Mouse (Mus musculus) MEL (cell line): ENCODE measurements around the gene Sec22c. TPM values are rescaled to one million over a fixed set of nuclear protein-coding genes. Genes with fewer than 3 reads are reported as not detected.

Experiments used
- DNase-seq: peaks from one replicate; pipeline ENCODE4 v3.0.0; 2011; ENCODE audit warnings: low read depth, low spot score
- H3K27ac ChIP-seq: 2 replicates; pipeline ENCODE4 v1.5.1; 2012; ENCODE audit warnings: low read depth, mild to moderate bottlenecking, control low read depth, low read length, moderate library complexity; ENCODE audit not compliant: control insufficient read depth
- H3K27me3 ChIP-seq, 2 experiments: fragments of 150-350 bp in 1 of 2; sonication (generic) in 1 of 2; 2 replicates each; pipeline ENCODE4 v1.6.1; 2012; ENCODE audit warnings: low read length in 2 of 2, mild to moderate bottlenecking in 2 of 2, improper control_type of control experiment in 1 of 2, moderate library complexity in 1 of 2; ENCODE audit not compliant: insufficient read depth in 2 of 2, control insufficient read depth in 1 of 2
- H3K36me3 ChIP-seq, 2 experiments: 2 replicates each; pipeline ENCODE4 v1.6.1; 2012 to 2014; ENCODE audit warnings: low read length in 2 of 2, improper control_type of control experiment in 1 of 2, inconsistent platforms in 1 of 2, mild to moderate bottlenecking in 1 of 2; ENCODE audit not compliant: insufficient read depth in 2 of 2, control insufficient read depth in 1 of 2
- H3K4me1 ChIP-seq, 2 experiments: fragments of 150-350 bp in 1 of 2; sonication (generic) in 1 of 2; 2 replicates each; pipeline ENCODE4 v1.6.1; 2012; ENCODE audit warnings: low read length in 2 of 2, improper control_type of control experiment in 1 of 2, mild to moderate bottlenecking in 1 of 2; ENCODE audit not compliant: insufficient read depth in 2 of 2, control insufficient read depth in 1 of 2
- H3K4me3 ChIP-seq, 2 experiments: fragments of 150-350 bp in 1 of 2; sonication (generic) in 1 of 2; 2 replicates each; pipeline ENCODE4 v1.5.1; 2012; ENCODE audit warnings: low read depth in 2 of 2, low read length in 2 of 2, mild to moderate bottlenecking in 2 of 2, moderate library complexity in 2 of 2, control low read depth in 1 of 2, improper control_type of control experiment in 1 of 2; ENCODE audit not compliant: control insufficient read depth in 1 of 2, insufficient read depth in 1 of 2
- H3K79me2 ChIP-seq: 2 replicates; pipeline ENCODE4 v1.6.1; 2012; ENCODE audit warnings: mild to moderate bottlenecking, low read length, moderate library complexity; ENCODE audit not compliant: control insufficient read depth, poor library complexity, insufficient read depth
- H3K9ac ChIP-seq: 2 replicates; pipeline ENCODE4 v1.6.1; 2012; ENCODE audit warnings: low read depth, mild to moderate bottlenecking, control low read depth, low read length, moderate library complexity; ENCODE audit not compliant: control insufficient read depth, poor library complexity, severe bottlenecking
- H3K9me3 ChIP-seq: fragments of 150-350 bp; sonication (generic); replicated peaks from 2 replicates; pipeline ENCODE4 v1.6.1; 2012; ENCODE audit warnings: mild to moderate bottlenecking, low read length, improper control_type of control experiment, moderate library complexity; ENCODE audit not compliant: insufficient read depth
- BHLHE40 ChIP-seq: IDR thresholded peaks from 2 replicates; pipeline ENCODE4 v1.6.1; 2012; ENCODE audit warnings: low read depth, mild to moderate bottlenecking, inconsistent platforms, low read length, improper control_type of control experiment, borderline replicate concordance
- CHD1 ChIP-seq: IDR thresholded peaks from 2 replicates; pipeline ENCODE4 v1.6.1; 2012; ENCODE audit warnings: low read depth, mild to moderate bottlenecking, inconsistent platforms, low read length, improper control_type of control experiment
- CHD2 ChIP-seq: IDR thresholded peaks from 2 replicates; pipeline ENCODE4 v1.6.1; 2011; ENCODE audit warnings: low read length, improper control_type of control experiment
- CTCF ChIP-seq, 3 experiments: IDR thresholded peaks in 2 of 3; conservative IDR thresholded peaks in 1 of 3; 2 replicates each; pipeline ENCODE4 v1.5.1; 2011 to 2012; ENCODE audit warnings: low read length in 3 of 3, low read depth in 2 of 3, mild to moderate bottlenecking in 2 of 3, improper control_type of control experiment in 1 of 3, inconsistent platforms in 1 of 3, mixed read lengths in 1 of 3, moderate library complexity in 1 of 3; ENCODE audit not compliant: control insufficient read depth in 1 of 3, insufficient read depth in 1 of 3, poor library complexity in 1 of 3, severe bottlenecking in 1 of 3
- ELF1 ChIP-seq: IDR thresholded peaks from 2 replicates; pipeline ENCODE4 v1.6.1; 2014; ENCODE audit warnings: low read depth, mild to moderate bottlenecking, inconsistent platforms, low read length, improper control_type of control experiment, moderate library complexity
- EP300 ChIP-seq, 2 experiments: IDR thresholded peaks; 2 replicates each; pipeline ENCODE4 v1.6.1; 2011; ENCODE audit warnings: improper control_type of control experiment in 2 of 2, low read length in 2 of 2, low read depth in 1 of 2, mild to moderate bottlenecking in 1 of 2
- ETS1 ChIP-seq: IDR thresholded peaks from 2 replicates; pipeline ENCODE4 v1.6.1; 2012; ENCODE audit warnings: low read depth, mild to moderate bottlenecking, inconsistent platforms, low read length, improper control_type of control experiment, moderate library complexity
- GATA1 ChIP-seq: IDR thresholded peaks from 2 replicates; pipeline ENCODE4 v1.6.1; 2011; ENCODE audit warnings: low read depth, low read length, improper control_type of control experiment
- HCFC1 ChIP-seq: IDR thresholded peaks from 2 replicates; pipeline ENCODE4 v1.6.1; 2012; ENCODE audit warnings: low read depth, mild to moderate bottlenecking, inconsistent platforms, low read length, improper control_type of control experiment, moderate library complexity
- JUND ChIP-seq: IDR thresholded peaks from 2 replicates; pipeline ENCODE4 v1.6.1; 2011; ENCODE audit warnings: low read depth, mild to moderate bottlenecking, improper control_type of control experiment, low read length
- MAFK ChIP-seq: IDR thresholded peaks from 2 replicates; pipeline ENCODE4 v1.6.1; 2011; ENCODE audit warnings: low read depth, mild to moderate bottlenecking, low read length, improper control_type of control experiment, borderline replicate concordance
- MAX ChIP-seq: IDR thresholded peaks from 2 replicates; pipeline ENCODE4 v1.6.1; 2011; ENCODE audit warnings: low read length, improper control_type of control experiment
- MAZ ChIP-seq: IDR thresholded peaks from 2 replicates; pipeline ENCODE4 v1.6.1; 2012; ENCODE audit warnings: low read depth, mild to moderate bottlenecking, inconsistent platforms, low read length, improper control_type of control experiment
- MEF2A ChIP-seq: IDR thresholded peaks from 2 replicates; pipeline ENCODE4 v1.6.1; 2014; ENCODE audit warnings: low read depth, mild to moderate bottlenecking, inconsistent platforms, low read length, improper control_type of control experiment; ENCODE audit not compliant: poor library complexity, insufficient replicate concordance, severe bottlenecking; ENCODE audit errors: extremely low read depth
- MXI1 ChIP-seq: IDR thresholded peaks from 2 replicates; pipeline ENCODE4 v1.6.1; 2011; ENCODE audit warnings: mild to moderate bottlenecking, low read depth, low read length, improper control_type of control experiment
- MYB ChIP-seq: IDR thresholded peaks from 2 replicates; pipeline ENCODE4 v1.6.1; 2011; ENCODE audit warnings: mild to moderate bottlenecking, low read depth, low read length, improper control_type of control experiment
- MYC ChIP-seq: IDR thresholded peaks from 2 replicates; pipeline ENCODE4 v1.6.1; 2011; ENCODE audit warnings: low read depth, mild to moderate bottlenecking, low read length, improper control_type of control experiment, moderate library complexity
- NELFE ChIP-seq: IDR thresholded peaks from 2 replicates; pipeline ENCODE4 v1.6.1; 2011; ENCODE audit warnings: low read depth, low read length, improper control_type of control experiment
- POLR2A ChIP-seq, 2 experiments: IDR thresholded peaks; 2 replicates each; pipeline ENCODE4 v1.6.1; 2011 to 2012; ENCODE audit warnings: low read length in 2 of 2, mild to moderate bottlenecking in 2 of 2, control low read depth in 1 of 2, improper control_type of control experiment in 1 of 2, low read depth in 1 of 2, moderate library complexity in 1 of 2; ENCODE audit not compliant: control insufficient read depth in 1 of 2, insufficient read depth in 1 of 2, poor library complexity in 1 of 2
- POLR2AphosphoS2 ChIP-seq: IDR thresholded peaks from 2 replicates; pipeline ENCODE4 v1.6.1; 2011; ENCODE audit warnings: low read length, improper control_type of control experiment
- POLR2AphosphoS5 ChIP-seq: IDR thresholded peaks from 2 replicates; pipeline ENCODE4 v1.6.1; 2012; ENCODE audit warnings: low read depth, borderline replicate concordance, mild to moderate bottlenecking, inconsistent platforms, low read length, moderate library complexity, mixed read lengths
- RAD21 ChIP-seq: IDR thresholded peaks from 2 replicates; pipeline ENCODE4 v1.6.1; 2011; ENCODE audit warnings: mild to moderate bottlenecking, low read depth, low read length, improper control_type of control experiment
- RCOR1 ChIP-seq: IDR thresholded peaks from 2 replicates; pipeline ENCODE4 v1.6.1; 2012; ENCODE audit warnings: low read depth, mild to moderate bottlenecking, inconsistent platforms, low read length, improper control_type of control experiment
- SIN3A ChIP-seq: IDR thresholded peaks from 2 replicates; pipeline ENCODE4 v1.6.1; 2012; ENCODE audit warnings: low read length, improper control_type of control experiment, inconsistent platforms
- TAL1 ChIP-seq: IDR thresholded peaks from 2 replicates; pipeline ENCODE4 v1.6.1; 2012; ENCODE audit warnings: mild to moderate bottlenecking, inconsistent platforms, low read length, moderate library complexity, mixed read lengths
- TBP ChIP-seq: IDR thresholded peaks from 2 replicates; pipeline ENCODE4 v1.8.0; 2011; ENCODE audit warnings: low read depth, low read length, improper control_type of control experiment
- TCF12 ChIP-seq: IDR thresholded peaks from 2 replicates; pipeline ENCODE4 v1.6.1; 2014; ENCODE audit warnings: low read depth, mild to moderate bottlenecking, inconsistent platforms, low read length, improper control_type of control experiment, moderate library complexity
- UBTF ChIP-seq: IDR thresholded peaks from 2 replicates; pipeline ENCODE4 v1.6.1; 2012; ENCODE audit warnings: low read depth, mild to moderate bottlenecking, inconsistent platforms, low read length, improper control_type of control experiment, moderate library complexity, borderline replicate concordance; ENCODE audit not compliant: insufficient read depth
- USF1 ChIP-seq: IDR thresholded peaks from 2 replicates; pipeline ENCODE4 v1.6.1; 2014; ENCODE audit warnings: low read depth, mild to moderate bottlenecking, inconsistent platforms, low read length, improper control_type of control experiment, moderate library complexity
- USF2 ChIP-seq, 2 experiments: IDR thresholded peaks; 2 replicates each; pipeline ENCODE4 v1.6.1; 2011 to 2012; ENCODE audit warnings: improper control_type of control experiment in 2 of 2, low read length in 2 of 2, borderline replicate concordance in 1 of 2, inconsistent platforms in 1 of 2, low read depth in 1 of 2, mild to moderate bottlenecking in 1 of 2; ENCODE audit not compliant: insufficient read depth in 1 of 2
- ZC3H11A ChIP-seq: IDR thresholded peaks from 2 replicates; pipeline ENCODE4 v1.6.1; 2012; ENCODE audit warnings: low read depth, mild to moderate bottlenecking, inconsistent platforms, low read length, improper control_type of control experiment
- ZKSCAN1 ChIP-seq: IDR thresholded peaks from 2 replicates; pipeline ENCODE4 v1.6.1; 2012; ENCODE audit warnings: low read depth, mild to moderate bottlenecking, inconsistent platforms, low read length, improper control_type of control experiment, moderate library complexity
- ZMIZ1 ChIP-seq: IDR thresholded peaks from 2 replicates; pipeline ENCODE4 v1.6.1; 2012; ENCODE audit warnings: low read depth, mild to moderate bottlenecking, inconsistent platforms, low read length, improper control_type of control experiment, moderate library complexity
- ZNF384 ChIP-seq: IDR thresholded peaks from 2 replicates; pipeline ENCODE4 v1.6.1; 2012; ENCODE audit warnings: low read depth, mild to moderate bottlenecking, inconsistent platforms, low read length, improper control_type of control experiment
- polyA plus RNA-seq, 2 experiments: library from polyadenylated mRNA; stranded (reverse) in 1 of 2; unstranded in 1 of 2; fragments of >175 nt in 1 of 2; fragments of >200 nt in 1 of 2; gene quantifications; 2 replicates each; pipeline versions ENCODE4 v1.2.1 to v1.2.4; 2012; ENCODE audit warnings: low replicate concordance in 2 of 2, low read depth in 1 of 2; ENCODE audit not compliant: insufficient read length in 2 of 2, insufficient read depth in 1 of 2, missing spikeins in 1 of 2
- total RNA-seq: library from RNA; depleted of rRNA; stranded (reverse); fragments of 300-350 nt; gene quantifications from 2 replicates; pipeline ENCODE4 v1.2.3, GENCODE M21; 2012

The Sec22c gene
- total and polyA plus RNA-seq, 3 experiments = 5.9 to 10.9 TPM; not detected in 1

GRCm38 (mm10) chr9:121708506-121709486, 3.5 kb upstream of the Sec22c start:
- peak; percentile 82 for DNase-seq
- Histone ChIP-seq H3K9ac (peak overlapping the region; percentile 59), H3K4me3 (peak overlapping the region; percentile 45 to 49), H3K27me3 (no peaks in the 10 kb centered on the region), H3K27ac (peak overlapping the region; percentile 82), H3K4me1 (peaks cover 15 to 40% of the 10 kb centered on the region in 2 experiments), H3K36me3 (peaks cover 1 to 30% of the 10 kb centered on the region in 2 experiments; a peak in 3 of 4 replicates), H3K79me2 (peaks cover 17% of the 10 kb centered on the region), H3K9me3 (no peaks in the 10 kb centered on the region)
- TF ChIP-seq POLR2A (IDR thresholded peaks at IDR 0.05; ENCODE audit: control insufficient read depth in 1 of 2, insufficient read depth in 1 of 2, low read depth in 1 of 2, low read length in 2 of 2, poor library complexity in 1 of 2) (no peak), POLR2AphosphoS2 (no peak), TBP (no peak), TAL1 (no peak; the same call in 1 of the 2 replicates), MYB (peak; percentile 40; the same call in 1 of the 2 replicates), CTCF (IDR thresholded peaks at IDR 0.05 in 2 of 3, conservative IDR thresholded peaks at IDR 0.05 in 1 of 3; ENCODE audit: control insufficient read depth in 1 of 3, insufficient read depth in 1 of 3, low read depth in 2 of 3, low read length in 3 of 3, poor library complexity in 1 of 3, severe bottlenecking in 1 of 3) (0 out of 6 replicates have a peak, but pooled peaks of 1 of the 3 experiments have one; percentile 11), POLR2AphosphoS5 (no peak), CHD1 (no peak), MAX (no peak), UBTF (no peak), GATA1 (peak; percentile 66; the same call in 1 of the 2 replicates), RCOR1 (no peak; the same call in 1 of the 2 replicates), TCF12 (peak; percentile 66; the same call in 1 of the 2 replicates), EP300 (IDR thresholded peaks at IDR 0.05; ENCODE audit: low read depth in 1 of 2, low read length in 2 of 2) (peak; percentile 79 to 86), ZC3H11A (no peak), BHLHE40 (0 out of 2 replicates have a peak, but pooled peaks have one; percentile 37), USF1 (no peak; the same call in 1 of the 2 replicates), HCFC1 (peak; percentile 32; the same call in 1 of the 2 replicates), ZNF384 (no peak), JUND (no peak; the same call in 1 of the 2 replicates), MAZ (no peak), MAFK (no peak; the same call in 1 of the 2 replicates), MYC (no peak), ZKSCAN1 (no peak), CHD2 (peak; percentile 24; the same call in 1 of the 2 replicates), NELFE (no peak), MXI1 (0 out of 2 replicates have a peak, but pooled peaks have one; percentile 33), MEF2A (no peak), ZMIZ1 (no peak), ETS1 (peak; percentile 70), SIN3A (peak; percentile 49; the same call in 1 of the 2 replicates), USF2 (IDR thresholded peaks at IDR 0.05; ENCODE audit: borderline replicate concordance in 1 of 2, insufficient read depth in 1 of 2, low read depth in 1 of 2, low read length in 2 of 2) (no peak), RAD21 (no peak), ELF1 (no peak)
